Mouse (Mus musculus): Measurements from ENCODE around the gene Tnnt3. TPM values are rescaled to one million over a fixed set of nuclear protein-coding genes. Genes with fewer than 3 reads are reported as not detected.

The Tnnt3 gene
- polyA plus RNA-seq, 1 experiment from 2014 or later, result 3.1 TPM

GRCm38 (mm10) chr7:142493535-142493934, 5.1 kb upstream of the Tnnt3 start:
- Histone ChIP-seq H3K4me1 (ENCODE audit: control insufficient read depth, insufficient read depth, low read depth, low read length) (no peaks in the 10 kb centered on the region), H3K4me3 (ENCODE audit: low read length) (no peak overlapping the region), H3K9ac (ENCODE audit: low read depth, low read length) (no peak overlapping the region), H3K27me3 (replicated peaks; ENCODE audit: control insufficient read depth, insufficient read depth, low read length) (no peaks in the 10 kb centered on the region), H3K27ac (ENCODE audit: low read depth, low read length) (no peak overlapping the region), H3K4me2 (ENCODE audit: low read length) (no peak overlapping the region), H3K9me3 (ENCODE audit: control insufficient read depth, low read length) (no peaks in the 10 kb centered on the region), H3K36me3 (ENCODE audit: control insufficient read depth, insufficient read depth, low read length) (no peaks in the 10 kb centered on the region)
- 74% methylated on average over 8 of the region's 8 CpGs for WGBS
- ATAC-seq, result no peak

DNA sequence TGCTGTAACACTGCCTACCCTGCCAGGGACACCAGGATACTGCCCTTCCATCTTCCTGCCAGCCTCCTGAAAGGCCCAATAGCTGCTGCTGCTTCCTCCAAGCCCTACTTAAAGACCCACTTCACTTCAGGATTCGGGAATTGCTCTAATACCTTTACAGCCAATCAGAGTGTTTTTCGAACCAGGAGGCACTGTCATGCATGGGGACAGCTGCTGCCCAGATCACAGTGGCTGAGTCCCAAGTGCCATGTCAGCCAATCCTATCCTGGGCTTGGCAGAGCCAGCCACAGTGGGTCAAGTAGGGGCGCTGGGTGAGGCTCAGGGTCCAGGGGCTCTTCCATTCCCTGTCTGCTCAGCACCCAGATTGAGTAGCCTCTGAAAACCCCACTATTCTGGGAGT, 2.5 kb upstream of the Tnnt3 start:
- Histone ChIP-seq H3K4me1 (ENCODE audit: control insufficient read depth, insufficient read depth, low read depth, low read length) (no peaks in the 10 kb centered on the region), H3K36me3 (ENCODE audit: control insufficient read depth, insufficient read depth, low read length) (no peaks in the 10 kb centered on the region), H3K27me3 (replicated peaks; ENCODE audit: control insufficient read depth, insufficient read depth, low read length) (no peaks in the 10 kb centered on the region), H3K4me2 (ENCODE audit: low read length) (no peak overlapping the region), H3K27ac (ENCODE audit: low read depth, low read length) (no peak overlapping the region), H3K9ac (ENCODE audit: low read depth, low read length) (no peak overlapping the region), H3K9me3 (ENCODE audit: control insufficient read depth, low read length) (no peaks in the 10 kb centered on the region), H3K4me3 (ENCODE audit: low read length) (no peak overlapping the region)
- no peak for ATAC-seq
- 70% methylated on average over 3 of the region's 3 CpGs for WGBS

- Histone ChIP-seq H3K4me2 (ENCODE audit: low read length) (no peak overlapping the region), H3K4me1 (ENCODE audit: control insufficient read depth, insufficient read depth, low read depth, low read length) (no peaks in the 10 kb centered on the region), H3K9me3 (ENCODE audit: control insufficient read depth, low read length) (no peaks in the 10 kb centered on the region), H3K4me3 (ENCODE audit: low read length) (no peak overlapping the region), H3K27ac (ENCODE audit: low read depth, low read length) (no peak overlapping the region), H3K27me3 (replicated peaks; ENCODE audit: control insufficient read depth, insufficient read depth, low read length) (no peaks in the 10 kb centered on the region), H3K36me3 (ENCODE audit: control insufficient read depth, insufficient read depth, low read length) (no peaks in the 10 kb centered on the region), H3K9ac (ENCODE audit: low read depth, low read length) (no peak overlapping the region)
- ATAC-seq, result no peak
- WGBS, result 86% methylated on average over 5 of the region's 5 CpGs
Observed at GRCm38 (mm10) chr7:142496800-142497199, 1.8 kb upstream of the Tnnt3 start.

DNA sequence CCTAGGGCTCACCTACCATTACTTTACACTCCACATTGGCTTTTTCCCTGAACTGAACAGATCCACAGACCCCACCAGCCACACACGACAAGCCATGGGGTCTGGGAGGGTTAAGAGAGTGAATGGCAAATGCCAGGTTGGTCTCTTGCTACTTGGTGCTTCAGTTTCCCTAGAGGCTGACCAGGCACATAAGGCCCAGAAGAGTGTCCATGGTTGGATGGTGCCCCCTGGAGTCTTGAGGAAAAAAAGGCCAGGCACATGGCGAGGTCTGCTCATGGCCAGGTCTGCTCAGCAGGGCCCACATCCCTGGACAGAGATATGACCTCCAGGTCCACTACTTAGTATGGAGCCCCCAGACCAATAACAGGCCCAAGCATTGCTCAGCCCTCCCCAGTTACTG, 861 bp upstream of the Tnnt3 start:
- H3K36me3 ChIP-seq (ENCODE audit: control insufficient read depth, insufficient read depth, low read length), result no peaks in the 10 kb centered on the region
- H3K4me3 ChIP-seq (ENCODE audit: low read length), result no peak overlapping the region
- ATAC-seq, result no peak
- WGBS, result 93% methylated on average over 2 of the region's 2 CpGs
- no peak overlapping the region for H3K4me2 ChIP-seq (ENCODE audit: low read length)
- H3K9me3 ChIP-seq (ENCODE audit: control insufficient read depth, low read length), result no peaks in the 10 kb centered on the region
- no peaks in the 10 kb centered on the region for H3K27me3 ChIP-seq (replicated peaks; ENCODE audit: control insufficient read depth, insufficient read depth, low read length)
- H3K4me1 ChIP-seq (ENCODE audit: control insufficient read depth, insufficient read depth, low read depth, low read length), result no peaks in the 10 kb centered on the region
- no peak overlapping the region for H3K27ac ChIP-seq (ENCODE audit: low read depth, low read length)
- no peak overlapping the region for H3K9ac ChIP-seq (ENCODE audit: low read depth, low read length)

GRCm38 (mm10) chr7:142499010-142499721, 530 bp downstream of the Tnnt3 start:
- no peak overlapping the region for H3K4me2 ChIP-seq (ENCODE audit: low read length)
- H3K27me3 ChIP-seq (replicated peaks; ENCODE audit: control insufficient read depth, insufficient read depth, low read length), result no peaks in the 10 kb centered on the region
- no peak for ATAC-seq
- H3K36me3 ChIP-seq (ENCODE audit: control insufficient read depth, insufficient read depth, low read length), result no peaks in the 10 kb centered on the region
- H3K4me3 ChIP-seq (ENCODE audit: low read length), result no peak overlapping the region
- no peaks in the 10 kb centered on the region for H3K4me1 ChIP-seq (ENCODE audit: control insufficient read depth, insufficient read depth, low read depth, low read length)
- H3K9ac ChIP-seq (ENCODE audit: low read depth, low read length), result no peak overlapping the region
- no peak overlapping the region for H3K27ac ChIP-seq (ENCODE audit: low read depth, low read length)
- H3K9me3 ChIP-seq (ENCODE audit: control insufficient read depth, low read length), result no peaks in the 10 kb centered on the region
- WGBS, result 79% methylated on average over 5 of the region's 5 CpGs

- H3K27me3 ChIP-seq (replicated peaks; ENCODE audit: control insufficient read depth, insufficient read depth, low read length), result no peaks in the 10 kb centered on the region
- 86% methylated on average over 1 of the region's 1 CpGs for WGBS
- H3K9me3 ChIP-seq (ENCODE audit: control insufficient read depth, low read length), result no peaks in the 10 kb centered on the region
- H3K4me2 ChIP-seq (ENCODE audit: low read length), result no peak overlapping the region
- no peaks in the 10 kb centered on the region for H3K36me3 ChIP-seq (ENCODE audit: control insufficient read depth, insufficient read depth, low read length)
- H3K4me1 ChIP-seq (ENCODE audit: control insufficient read depth, insufficient read depth, low read depth, low read length), result no peaks in the 10 kb centered on the region
- ATAC-seq, result no peak
- no peak overlapping the region for H3K27ac ChIP-seq (ENCODE audit: low read depth, low read length)
- no peak overlapping the region for H3K4me3 ChIP-seq (ENCODE audit: low read length)
- H3K9ac ChIP-seq (ENCODE audit: low read depth, low read length), result no peak overlapping the region
Observed at GRCm38 (mm10) chr7:142500032-142500431, 1.4 kb downstream of the Tnnt3 start.

GRCm38 (mm10) chr7:142503206-142503605, 4.6 kb downstream of the Tnnt3 start:
- no peak overlapping the region for H3K4me2 ChIP-seq (ENCODE audit: low read length)
- no peak overlapping the region for H3K4me3 ChIP-seq (ENCODE audit: low read length)
- no peaks in the 10 kb centered on the region for H3K27me3 ChIP-seq (replicated peaks; ENCODE audit: control insufficient read depth, insufficient read depth, low read length)
- no peak for ATAC-seq
- 87% methylated on average over 4 of the region's 4 CpGs for WGBS
- no peak overlapping the region for H3K27ac ChIP-seq (ENCODE audit: low read depth, low read length)
- peaks cover 12% of the 10 kb centered on the region for H3K4me1 ChIP-seq (ENCODE audit: control insufficient read depth, insufficient read depth, low read depth, low read length)
- no peak overlapping the region for H3K9ac ChIP-seq (ENCODE audit: low read depth, low read length)
- no peaks in the 10 kb centered on the region for H3K9me3 ChIP-seq (ENCODE audit: control insufficient read depth, low read length)
- H3K36me3 ChIP-seq (ENCODE audit: control insufficient read depth, insufficient read depth, low read length), result no peaks in the 10 kb centered on the region

GRCm38 (mm10) chr7:142505942-142506341, 7.3 kb downstream of the Tnnt3 start:
- no peak for ATAC-seq
- Histone ChIP-seq H3K27me3 (replicated peaks; ENCODE audit: control insufficient read depth, insufficient read depth, low read length) (no peaks in the 10 kb centered on the region), H3K9ac (ENCODE audit: low read depth, low read length) (no peak overlapping the region; the same call in 1 of the 2 replicates), H3K4me2 (ENCODE audit: low read length) (no peak overlapping the region), H3K36me3 (ENCODE audit: control insufficient read depth, insufficient read depth, low read length) (no peaks in the 10 kb centered on the region), H3K4me1 (ENCODE audit: control insufficient read depth, insufficient read depth, low read depth, low read length) (peaks cover 15% of the 10 kb centered on the region), H3K4me3 (ENCODE audit: low read length) (no peak overlapping the region), H3K9me3 (ENCODE audit: control insufficient read depth, low read length) (no peaks in the 10 kb centered on the region), H3K27ac (ENCODE audit: low read depth, low read length) (no peak overlapping the region)
- 21% methylated on average over 2 of the region's 2 CpGs for WGBS

DNA sequence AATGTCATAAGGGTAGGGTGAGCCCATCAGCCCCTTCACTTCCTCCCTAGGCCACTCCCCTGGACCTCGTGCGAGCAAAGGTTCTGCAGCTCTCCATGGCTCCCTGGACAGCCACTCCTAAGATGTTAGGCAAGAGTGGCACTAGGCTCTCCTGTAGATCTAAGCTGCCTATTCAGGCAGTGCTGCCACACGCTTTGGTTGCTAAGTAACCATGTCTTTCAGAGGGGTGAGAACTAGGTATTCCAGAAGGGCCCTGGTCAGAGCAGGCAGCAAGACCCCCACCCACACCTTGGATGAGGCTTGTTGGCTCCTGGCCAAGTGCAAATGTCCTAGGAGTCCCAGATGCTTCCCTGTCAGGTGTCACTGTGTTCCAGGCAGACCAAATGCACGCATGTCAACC, 7.9 kb downstream of the Tnnt3 start:
- H3K9ac ChIP-seq (ENCODE audit: low read depth, low read length), result peak overlapping the region; percentile 19; the same call in 1 of the 2 replicates
- peaks cover 15% of the 10 kb centered on the region for H3K4me1 ChIP-seq (ENCODE audit: control insufficient read depth, insufficient read depth, low read depth, low read length)
- no peaks in the 10 kb centered on the region for H3K9me3 ChIP-seq (ENCODE audit: control insufficient read depth, low read length)
- H3K36me3 ChIP-seq (ENCODE audit: control insufficient read depth, insufficient read depth, low read length), result no peaks in the 10 kb centered on the region
- ATAC-seq, result peak; percentile 58
- no peak overlapping the region for H3K27ac ChIP-seq (ENCODE audit: low read depth, low read length)
- WGBS, result 24% methylated on average over 4 of the region's 4 CpGs
- no peak overlapping the region for H3K4me3 ChIP-seq (ENCODE audit: low read length)
- no peaks in the 10 kb centered on the region for H3K27me3 ChIP-seq (replicated peaks; ENCODE audit: control insufficient read depth, insufficient read depth, low read length)
- H3K4me2 ChIP-seq (ENCODE audit: low read length), result no peak overlapping the region
